Mouse (Mus musculus) ZHBTc4 (cell line): ENCODE measurements around the gene Lgals4.

ENCODE experiments used
- DNase-seq: peaks from one replicate; pipeline ENCODE4 v3.0.0-alpha.2; 2011; ENCODE audit warnings: low read depth, low spot score

The Lgals4 gene

DNA sequence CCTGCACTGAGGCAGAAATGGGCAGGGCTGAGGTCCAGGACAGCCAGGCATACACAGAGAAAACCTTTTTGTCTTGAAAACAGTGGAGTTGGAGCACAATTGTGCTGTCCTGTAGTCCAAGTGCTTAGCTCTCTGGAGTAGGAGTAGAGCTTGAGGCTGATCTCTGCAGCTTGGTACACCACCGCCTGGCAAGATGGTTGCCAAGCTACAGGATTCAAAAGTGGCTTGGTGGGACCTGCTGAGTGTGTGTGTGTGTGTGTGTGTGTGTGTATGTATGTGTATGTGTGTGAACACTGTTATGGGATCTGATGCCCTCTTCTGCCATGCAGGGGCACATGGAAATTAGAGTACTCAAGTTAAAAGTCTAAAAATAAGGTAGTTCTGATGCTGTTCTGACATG lies 11.1 kb upstream of the Lgals4 start:
- DNase-seq = no peak

GRCm38 (mm10) chr7:28822993-28823903 lies 10.4 kb upstream of the Lgals4 start:
- DNase-seq = peak; percentile 46

- DNase-seq = no peak
These were observed 9.7 kb upstream of the Lgals4 start for GRCm38 (mm10) chr7:28823932-28824331.

- DNase-seq = peak; percentile 97
These were observed 8.5 kb upstream of the Lgals4 start, which contains the start of gene Ech1 for GRCm38 (mm10) chr7:28824941-28825685. Ech1 (plus strand) TSS chr7:28825217.

- peak; percentile 66 for DNase-seq
These were observed 7.8 kb upstream of the Lgals4 start for GRCm38 (mm10) chr7:28825686-28826401.

DNA sequence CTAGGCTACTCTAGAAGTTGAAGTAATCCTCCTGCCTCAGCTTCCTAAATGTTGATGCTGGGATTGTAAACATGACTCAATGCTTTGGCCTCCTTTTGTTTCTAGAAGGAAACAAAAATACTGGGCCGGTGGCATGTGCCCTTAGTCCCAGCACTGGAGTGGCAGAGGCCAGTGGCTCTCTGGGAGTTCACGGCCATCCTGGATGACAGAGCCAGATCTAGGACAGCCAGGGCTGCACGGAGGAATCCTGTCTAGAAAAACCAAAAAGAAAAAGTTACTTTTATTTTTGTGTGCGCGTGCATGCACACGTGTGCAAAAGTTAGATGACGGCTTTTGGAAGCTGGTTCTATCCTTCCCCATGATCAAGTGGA lies 7.3 kb upstream of the Lgals4 start:
- DNase-seq = no peak

GRCm38 (mm10) chr7:28827338-28827737 lies 6.3 kb upstream of the Lgals4 start:
- no peak for DNase-seq

DNA sequence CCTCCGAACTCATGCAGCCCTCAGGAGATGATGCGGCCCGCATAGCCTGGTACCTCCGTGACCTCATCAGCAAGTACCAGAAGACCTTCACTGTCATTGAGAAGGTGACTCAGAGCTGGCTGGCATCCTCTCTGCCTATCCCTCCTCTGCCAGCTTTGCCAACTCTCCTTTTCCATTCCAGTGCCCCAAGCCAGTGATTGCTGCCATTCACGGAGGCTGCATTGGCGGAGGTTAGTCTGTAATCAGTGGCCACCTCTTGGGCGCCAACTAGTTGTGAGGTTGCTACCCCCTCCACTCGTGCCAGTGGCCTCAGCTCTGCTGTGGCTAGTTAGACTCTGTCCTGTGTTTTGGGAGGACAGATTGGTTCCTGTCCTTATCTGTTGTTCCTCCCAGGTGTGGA lies 3.8 kb upstream of the Lgals4 start:
- DNase-seq = no peak

- no peak for DNase-seq
These were observed 2.7 kb upstream of the Lgals4 start for GRCm38 (mm10) chr7:28830981-28831380.

- DNase-seq = peak; percentile 65
These were observed 2.1 kb upstream of the Lgals4 start for GRCm38 (mm10) chr7:28831411-28832125.

- no peak for DNase-seq
These were observed 1.5 kb upstream of the Lgals4 start for GRCm38 (mm10) chr7:28832137-28832536.

DNA sequence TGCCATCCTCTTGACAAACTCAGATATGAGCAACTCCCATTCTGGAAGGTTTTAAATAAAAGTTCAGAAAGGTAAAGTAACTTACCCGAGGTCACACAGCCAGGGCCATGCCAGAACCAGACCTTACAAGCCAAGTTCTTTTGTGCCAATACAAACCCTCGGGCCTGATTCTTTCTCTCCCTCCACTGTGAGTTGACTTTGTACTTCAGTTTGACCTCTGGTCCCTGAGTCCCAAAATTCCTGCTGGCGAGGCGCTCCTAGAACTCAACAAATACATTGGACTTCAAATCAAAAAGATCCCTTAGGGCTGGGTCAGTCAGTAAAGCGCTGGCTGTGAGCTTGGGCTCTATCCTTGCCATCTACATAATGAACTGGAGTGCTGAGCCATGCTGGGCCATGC lies 3.3 kb downstream of the Lgals4 start:
- DNase-seq = peak; percentile 51

GRCm38 (mm10) chr7:28838331-28838730 lies 4.7 kb downstream of the Lgals4 start:
- no peak for DNase-seq

DNA sequence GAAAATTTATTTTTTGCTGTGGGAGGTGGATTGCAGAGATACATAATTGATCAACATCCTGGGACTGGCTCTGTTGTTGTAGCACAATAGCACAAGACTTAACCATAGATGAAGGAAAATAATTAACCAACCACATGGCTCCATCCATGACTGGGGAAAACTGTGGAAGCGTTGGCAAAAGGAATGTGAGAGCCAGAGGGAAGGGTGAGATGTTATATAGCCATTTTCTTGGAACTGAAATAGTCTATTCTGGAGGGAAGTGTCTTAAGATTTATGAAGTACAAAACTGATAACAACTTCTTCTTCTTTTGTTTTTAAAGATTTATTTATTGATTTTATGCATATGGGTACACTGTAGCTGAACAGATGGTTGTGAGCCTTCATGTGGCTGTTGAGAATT lies 13.6 kb downstream of the Lgals4 start:
- DNase-seq = no peak

DNA sequence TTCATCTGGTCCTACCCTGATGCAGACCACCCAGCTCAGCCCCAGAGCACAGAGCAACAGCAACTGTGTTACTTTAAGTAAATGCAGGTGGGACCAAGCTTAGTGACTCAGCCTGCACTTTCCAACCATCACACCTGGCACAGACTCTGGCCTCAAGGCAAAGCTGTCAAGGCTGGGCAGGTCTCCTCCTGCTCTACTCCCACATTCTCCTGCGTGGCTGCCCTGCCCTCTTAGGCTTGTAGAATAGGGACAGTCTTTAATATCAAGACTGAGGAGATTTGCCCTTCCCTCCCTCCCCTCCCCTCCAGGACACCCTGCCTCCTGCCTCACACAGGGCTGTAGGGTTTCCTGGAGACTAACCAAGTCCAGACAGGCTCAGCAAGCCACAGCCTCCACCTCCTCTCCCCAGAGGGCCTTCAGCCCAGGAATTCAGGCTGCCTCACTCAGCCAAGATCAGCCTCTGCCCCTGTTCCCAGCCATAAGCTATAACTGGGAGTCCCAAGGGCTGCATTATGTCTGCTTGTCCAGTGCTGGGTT lies 16.1 kb downstream of the Lgals4 start:
- DNase-seq = no peak

DNA sequence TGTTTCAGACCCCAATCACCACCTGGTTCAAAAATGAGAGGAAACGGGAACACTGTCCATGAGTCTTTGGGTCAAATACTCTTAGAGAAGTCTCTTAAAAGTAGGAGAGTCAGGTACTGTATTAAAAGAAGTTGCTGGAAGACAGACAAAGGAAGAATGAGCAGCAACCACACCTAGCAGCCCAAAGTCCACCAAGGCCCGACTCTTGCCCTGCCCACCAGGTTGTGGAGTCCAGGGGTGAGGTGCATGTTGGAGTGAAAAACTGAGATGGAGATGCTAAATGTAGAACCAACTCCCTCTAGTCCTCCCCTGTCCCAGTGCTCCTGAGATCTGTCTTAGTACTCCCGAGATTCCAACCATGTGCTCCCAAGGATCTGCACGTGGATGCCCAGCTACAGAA lies 17.0 kb downstream of the Lgals4 start:
- DNase-seq = no peak

- no peak for DNase-seq
These were observed 26.3 kb downstream of the Lgals4 start for GRCm38 (mm10) chr7:28859953-28860352.

- DNase-seq = peak; percentile 84
These were observed 27.2 kb downstream of the Lgals4 start for GRCm38 (mm10) chr7:28860898-28861297.

GRCm38 (mm10) chr7:28862817-28863499 lies 29.3 kb downstream of the Lgals4 start:
- peak; percentile 54 for DNase-seq

- no peak for DNase-seq
These were observed 29.9 kb downstream of the Lgals4 start, which contains the start of gene Lgals7 for GRCm38 (mm10) chr7:28863540-28863939. Lgals7 (plus strand) TSS chr7:28863853.
